Mouse (Mus musculus): ENCODE data around the gene Exoc3l4. TPM values are rescaled to one million over a fixed set of nuclear protein-coding genes. Genes with fewer than 3 reads are reported as not detected.
A peak's percentile ranks its signal among the peaks of the same experiment; 100 is the strongest.

Gene Exoc3l4
- 58.3 TPM for polyA plus RNA-seq (2012; fragmentation: generic; extraction: Trizol)
- long read RNA-seq, experiment 1, transcript Exoc3l4-211 (2 exons, 774 nt) = major isoform, 8 of 14 reads
- long read RNA-seq, experiment 1, partial matches to known transcripts = 0 of 14 reads
- long read RNA-seq, experiment 1, other reads (novel, unspliced or antisense) = 6 of 14 reads
- long read RNA-seq, experiment 2, partial matches to known transcripts = 0 of 7 reads
- long read RNA-seq, experiment 2, other reads (novel, unspliced or antisense) = 5 of 7 reads

- H3ac ChIP-seq (ENCODE audit: control insufficient read depth, insufficient read length, low read depth) = no peak within 1 kb of the TSS
- H3K4me3 ChIP-seq (ENCODE audit: insufficient read depth, poor library complexity, severe bottlenecking) = no peak within 1 kb of the TSS
- TF ChIP-seq MAX (IDR thresholded peaks at IDR 0.05) (no peak), CEBPB (IDR thresholded peaks at IDR 0.05; ENCODE audit: low read depth) (no peak), CTCF (IDR thresholded peaks at IDR 0.05; ENCODE audit: control insufficient read depth, insufficient read depth, insufficient read length) (no peak), MYOG (IDR thresholded peaks at IDR 0.05; ENCODE audit: control insufficient read depth, extremely low read depth, insufficient read length) (no peak), FOSL1 (IDR thresholded peaks at IDR 0.05; ENCODE audit: insufficient read depth, low read length, poor library complexity, severe bottlenecking) (no peak), MYOD1 (IDR thresholded peaks at IDR 0.05; ENCODE audit: control insufficient read depth, insufficient read length, low read depth) (no peak), USF1 (IDR thresholded peaks at IDR 0.05; ENCODE audit: low read depth) (no peak)
- H3K27me3 ChIP-seq (ENCODE audit: control insufficient read depth, insufficient read depth, insufficient read length) = no peaks in the 10 kb centered on the region
- H3K36me3 ChIP-seq (ENCODE audit: control insufficient read depth, insufficient read depth) = no peaks in the 10 kb centered on the region
- no peaks in the 10 kb centered on the region for H3K79me2 ChIP-seq (ENCODE audit: control insufficient read depth, insufficient read depth)
- H3K79me3 ChIP-seq (ENCODE audit: low read depth) = no peaks in the 10 kb centered on the region
Measured at GRCm38 (mm10) chr12:111416921-111417779, at the start of gene Exoc3l4. TSS of gene Exoc3l4 (plus strand) at chr12:111417017.

GRCm38 (mm10) chr12:111367065-111367464 lies 49.8 kb upstream of the Exoc3l4 start:
- Histone ChIP-seq H3ac (ENCODE audit: control insufficient read depth, insufficient read length, low read depth) (no peak overlapping the region), H3K36me3 (ENCODE audit: control insufficient read depth, insufficient read depth) (peaks cover 9% of the 10 kb centered on the region), H3K4me3 (ENCODE audit: insufficient read depth, poor library complexity, severe bottlenecking) (no peak overlapping the region), H3K27me3 (ENCODE audit: control insufficient read depth, insufficient read depth, insufficient read length) (no peaks in the 10 kb centered on the region), H3K79me3 (ENCODE audit: low read depth) (peaks cover 97% of the 10 kb centered on the region), H3K79me2 (ENCODE audit: control insufficient read depth, insufficient read depth) (peaks cover 100% of the 10 kb centered on the region)
- no peak for TF ChIP-seq CEBPB (IDR thresholded peaks at IDR 0.05; ENCODE audit: low read depth)
- TF ChIP-seq MYOG (IDR thresholded peaks at IDR 0.05; ENCODE audit: control insufficient read depth, extremely low read depth, insufficient read length) = no peak
- no peak for TF ChIP-seq FOSL1 (IDR thresholded peaks at IDR 0.05; ENCODE audit: insufficient read depth, low read length, poor library complexity, severe bottlenecking)
- TF ChIP-seq MAX (IDR thresholded peaks at IDR 0.05) = no peak
- no peak for TF ChIP-seq USF1 (IDR thresholded peaks at IDR 0.05; ENCODE audit: low read depth)
- TF ChIP-seq MYOD1 (IDR thresholded peaks at IDR 0.05; ENCODE audit: control insufficient read depth, insufficient read length, low read depth) = no peak
- no peak for TF ChIP-seq CTCF (IDR thresholded peaks at IDR 0.05; ENCODE audit: control insufficient read depth, insufficient read depth, insufficient read length)

- no peak overlapping the region for H3K4me3 ChIP-seq (ENCODE audit: insufficient read depth, poor library complexity, severe bottlenecking)
- TF ChIP-seq MYOD1 (IDR thresholded peaks at IDR 0.05; ENCODE audit: control insufficient read depth, insufficient read length, low read depth) (no peak), CTCF (IDR thresholded peaks at IDR 0.05; ENCODE audit: control insufficient read depth, insufficient read depth, insufficient read length) (no peak), MYOG (IDR thresholded peaks at IDR 0.05; ENCODE audit: control insufficient read depth, extremely low read depth, insufficient read length) (no peak), USF1 (IDR thresholded peaks at IDR 0.05; ENCODE audit: low read depth) (no peak), MAX (IDR thresholded peaks at IDR 0.05) (no peak), CEBPB (IDR thresholded peaks at IDR 0.05; ENCODE audit: low read depth) (peak; percentile 45)
- H3K79me2 ChIP-seq (ENCODE audit: control insufficient read depth, insufficient read depth) = peaks cover 100% of the 10 kb centered on the region
- no peak overlapping the region for H3ac ChIP-seq (ENCODE audit: control insufficient read depth, insufficient read length, low read depth)
- peaks cover 9% of the 10 kb centered on the region for H3K36me3 ChIP-seq (ENCODE audit: control insufficient read depth, insufficient read depth)
- H3K27me3 ChIP-seq (ENCODE audit: control insufficient read depth, insufficient read depth, insufficient read length) = no peaks in the 10 kb centered on the region
- H3K79me3 ChIP-seq (ENCODE audit: low read depth) = peaks cover 96% of the 10 kb centered on the region
Measured at GRCm38 (mm10) chr12:111370249-111370648, 46.6 kb upstream of the Exoc3l4 start.

GRCm38 (mm10) chr12:111371905-111372304 lies 44.9 kb upstream of the Exoc3l4 start:
- Histone ChIP-seq H3K79me3 (ENCODE audit: low read depth) (peaks cover 97% of the 10 kb centered on the region), H3K4me3 (ENCODE audit: insufficient read depth, poor library complexity, severe bottlenecking) (no peak overlapping the region), H3K36me3 (ENCODE audit: control insufficient read depth, insufficient read depth) (peaks cover 9% of the 10 kb centered on the region), H3K79me2 (ENCODE audit: control insufficient read depth, insufficient read depth) (peaks cover 100% of the 10 kb centered on the region), H3K27me3 (ENCODE audit: control insufficient read depth, insufficient read depth, insufficient read length) (no peaks in the 10 kb centered on the region), H3ac (ENCODE audit: control insufficient read depth, insufficient read length, low read depth) (no peak overlapping the region)
- no peak for TF ChIP-seq MYOG (IDR thresholded peaks at IDR 0.05; ENCODE audit: control insufficient read depth, extremely low read depth, insufficient read length)

- Histone ChIP-seq H3K79me3 (ENCODE audit: low read depth) (peaks cover 86% of the 10 kb centered on the region), H3ac (ENCODE audit: control insufficient read depth, insufficient read length, low read depth) (no peak overlapping the region), H3K36me3 (ENCODE audit: control insufficient read depth, insufficient read depth) (peaks cover 6% of the 10 kb centered on the region), H3K27me3 (ENCODE audit: control insufficient read depth, insufficient read depth, insufficient read length) (no peaks in the 10 kb centered on the region), H3K79me2 (ENCODE audit: control insufficient read depth, insufficient read depth) (peaks cover 89% of the 10 kb centered on the region), H3K4me3 (ENCODE audit: insufficient read depth, poor library complexity, severe bottlenecking) (no peak overlapping the region)
- no peak for TF ChIP-seq MYOG (IDR thresholded peaks at IDR 0.05; ENCODE audit: control insufficient read depth, extremely low read depth, insufficient read length)
- no peak for TF ChIP-seq MYOD1 (IDR thresholded peaks at IDR 0.05; ENCODE audit: control insufficient read depth, insufficient read length, low read depth)
- TF ChIP-seq MAX (IDR thresholded peaks at IDR 0.05) = no peak
- TF ChIP-seq USF1 (IDR thresholded peaks at IDR 0.05; ENCODE audit: low read depth) = no peak
- no peak for TF ChIP-seq CTCF (IDR thresholded peaks at IDR 0.05; ENCODE audit: control insufficient read depth, insufficient read depth, insufficient read length)
- no peak for TF ChIP-seq CEBPB (IDR thresholded peaks at IDR 0.05; ENCODE audit: low read depth)
- no peak for TF ChIP-seq FOSL1 (IDR thresholded peaks at IDR 0.05; ENCODE audit: insufficient read depth, low read length, poor library complexity, severe bottlenecking)
Measured at GRCm38 (mm10) chr12:111373411-111373810, 43.4 kb upstream of the Exoc3l4 start.
